Mouse (Mus musculus) heart, embryonic 11.5 days (tissue): ENCODE data around the gene Mab21l1. TPM values are rescaled to one million over a fixed set of nuclear protein-coding genes. Genes with fewer than 3 reads are reported as not detected.
A peak's percentile ranks its signal among the peaks of the same experiment; 100 is the strongest.

Source experiments
- ATAC-seq: fragments of 200-750 bp; cut with Nextera tagmentation; replicated peaks from 2 replicates; pipeline ENCODE4 v1.8.0; 2017; ENCODE audit warnings: moderate library complexity; ENCODE audit not compliant: insufficient number of reproducible peaks, low FRiP score, low TSS enrichment
- H3K27ac ChIP-seq: fragments of 300-500 bp; sonication (generic); 2 replicates; pipeline ENCODE4 v1.5.1; 2014; ENCODE audit warnings: mild to moderate bottlenecking, low read depth, low read length
- H3K27me3 ChIP-seq: fragments of 300-500 bp; sonication (generic); 2 replicates; pipeline ENCODE4 v1.6.1; 2014; ENCODE audit warnings: mild to moderate bottlenecking, low read length, mixed read lengths; ENCODE audit not compliant: control insufficient read depth, insufficient read depth
- H3K36me3 ChIP-seq: fragments of 300-500 bp; sonication (generic); 2 replicates; pipeline ENCODE4 v1.6.1; 2014; ENCODE audit warnings: mild to moderate bottlenecking, low read length, moderate library complexity, mixed read lengths; ENCODE audit not compliant: control insufficient read depth, insufficient read depth
- H3K4me1 ChIP-seq: fragments of 300-500 bp; sonication (generic); 2 replicates; pipeline ENCODE4 v1.6.1; 2014; ENCODE audit warnings: low read length; ENCODE audit not compliant: control insufficient read depth, insufficient read depth
- H3K4me2 ChIP-seq: fragments of 300-500 bp; sonication (generic); 2 replicates; pipeline ENCODE4 v1.6.1; 2014; ENCODE audit warnings: mild to moderate bottlenecking, moderate library complexity
- H3K4me3 ChIP-seq: fragments of 300-500 bp; sonication (generic); 2 replicates; pipeline ENCODE4 v1.5.1; 2014; ENCODE audit warnings: low read depth, low read length
- H3K9ac ChIP-seq: fragments of 300-500 bp; sonication (generic); 2 replicates; pipeline ENCODE4 v1.6.1; 2014; ENCODE audit warnings: mild to moderate bottlenecking, low read depth, low read length, moderate library complexity
- H3K9me3 ChIP-seq: fragments of 300-500 bp; sonication (generic); replicated peaks from 2 replicates; pipeline ENCODE4 v1.6.1; 2016; ENCODE audit warnings: low read length; ENCODE audit not compliant: control insufficient read depth
- WGBS: fragments of 180-500 bp; shearing (Covaris S2); extraction: QIAGEN DNeasy Blood & Tissue Kit; methylation state at CpG from one replicate; pipeline ENCODE4 v1.1.7; 2014; ENCODE audit not compliant: insufficient replicate concordance; 5-methylcytosine and 5-hydroxymethylcytosine counted together
- polyA plus RNA-seq: library from polyadenylated mRNA; unstranded; fragments of >200 nt; fragmentation: Nextera tagmentation; extraction: Ambion mirVana; gene quantifications from 2 replicates; pipeline ENCODE4 v1.2.1, GENCODE M21; 2014

Gene Mab21l1
- 0.89 and 0.93 TPM in 2 replicates for polyA plus RNA-seq

DNA sequence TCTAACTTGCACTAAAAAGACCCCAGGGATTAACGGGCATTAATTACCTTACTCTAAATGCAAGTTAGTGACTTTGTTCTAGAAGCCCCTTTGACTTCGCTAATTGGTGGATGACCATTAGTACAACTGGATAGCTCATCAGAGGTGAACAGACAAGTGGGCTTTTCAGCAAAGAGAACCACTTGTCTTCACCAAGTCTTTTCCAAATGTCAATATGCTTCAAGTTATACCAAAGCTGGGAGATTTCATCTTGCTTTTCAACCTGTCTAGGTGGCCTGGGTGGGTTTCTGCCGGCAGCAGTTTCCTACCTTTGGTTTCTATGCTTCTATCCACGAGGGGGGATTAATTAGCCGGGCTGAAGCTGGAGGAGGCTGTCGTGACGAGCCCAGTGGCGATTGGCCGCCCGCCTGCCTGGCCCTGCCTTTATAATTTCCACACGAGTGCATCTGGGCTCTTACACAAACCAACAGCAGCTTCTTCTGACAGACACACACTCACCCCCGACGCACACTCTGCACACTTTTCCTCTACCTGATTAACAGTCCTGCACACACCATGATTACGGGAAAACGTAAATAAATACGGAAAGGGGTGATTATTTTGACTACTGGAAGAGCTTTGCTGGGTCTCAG lies at the start of gene Mab21l1:
Gene Mab21l1, plus strand, starts transcription at position 455 of the 632 bp plus-strand sequence.
- no peak for ATAC-seq
- peak within 1 kb of the TSS; percentile 71 for H3K4me2 ChIP-seq
- peaks cover 61% of the 10 kb centered on the region for H3K27me3 ChIP-seq
- 2% methylated on average over 16 of the region's 16 CpGs for WGBS
- H3K27ac ChIP-seq = no peak within 1 kb of the TSS
- H3K4me1 ChIP-seq = peaks cover 22% of the 10 kb centered on the region
- no peaks in the 10 kb centered on the region for H3K9me3 ChIP-seq
- H3K36me3 ChIP-seq = no peaks in the 10 kb centered on the region
- H3K9ac ChIP-seq = 0 out of 2 replicates have a peak within 1 kb of the TSS, but pooled peaks have one; percentile 34
- peak within 1 kb of the TSS; percentile 43 for H3K4me3 ChIP-seq

GRCm38 (mm10) chr3:55733665-55734064 lies 48.6 kb upstream of the Mab21l1 start:
- H3K4me3 ChIP-seq = no peak overlapping the region
- WGBS = 77% methylated on average over 6 of the region's 6 CpGs
- no peaks in the 10 kb centered on the region for H3K4me1 ChIP-seq
- no peaks in the 10 kb centered on the region for H3K9me3 ChIP-seq
- no peaks in the 10 kb centered on the region for H3K36me3 ChIP-seq
- ATAC-seq = no peak
- no peak overlapping the region for H3K4me2 ChIP-seq
- H3K27ac ChIP-seq = no peak overlapping the region
- no peak overlapping the region for H3K9ac ChIP-seq
- no peaks in the 10 kb centered on the region for H3K27me3 ChIP-seq

GRCm38 (mm10) chr3:55741428-55741827 lies 40.9 kb upstream of the Mab21l1 start:
- Histone ChIP-seq H3K27me3 (no peaks in the 10 kb centered on the region), H3K27ac (no peak overlapping the region), H3K4me2 (no peak overlapping the region), H3K4me3 (no peak overlapping the region), H3K9ac (no peak overlapping the region), H3K4me1 (peaks cover 5% of the 10 kb centered on the region; the same call in 1 of the 2 replicates), H3K36me3 (no peaks in the 10 kb centered on the region), H3K9me3 (no peaks in the 10 kb centered on the region)
- 74% methylated on average over 6 of the region's 6 CpGs for WGBS
- no peak for ATAC-seq

DNA sequence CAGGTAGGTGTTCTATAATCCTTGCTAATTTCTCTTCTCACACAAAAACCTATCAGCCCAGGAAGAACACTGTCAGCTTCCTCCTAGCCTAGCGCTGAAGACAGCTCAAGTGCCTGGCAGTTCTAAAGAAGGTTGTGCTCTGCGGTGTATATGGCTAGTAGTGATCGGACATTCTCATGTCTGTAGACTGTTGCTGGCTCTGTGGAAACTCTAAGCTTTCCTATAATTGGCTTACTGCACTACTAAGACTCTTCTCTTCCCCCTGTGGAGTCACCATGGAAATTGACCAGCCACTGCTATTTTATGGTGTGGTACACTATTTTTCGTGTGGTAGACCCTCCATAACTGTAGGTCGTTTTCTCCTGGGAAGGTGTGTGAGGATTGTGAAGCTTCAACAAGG lies 40.1 kb upstream of the Mab21l1 start:
- Histone ChIP-seq H3K4me3 (no peak overlapping the region), H3K4me1 (peaks cover 5% of the 10 kb centered on the region; the same call in 1 of the 2 replicates), H3K27me3 (no peaks in the 10 kb centered on the region), H3K9me3 (no peaks in the 10 kb centered on the region), H3K27ac (no peak overlapping the region), H3K4me2 (no peak overlapping the region), H3K9ac (no peak overlapping the region), H3K36me3 (no peaks in the 10 kb centered on the region)
- WGBS = 68% methylated on average over 5 of the region's 5 CpGs
- no peak for ATAC-seq

DNA sequence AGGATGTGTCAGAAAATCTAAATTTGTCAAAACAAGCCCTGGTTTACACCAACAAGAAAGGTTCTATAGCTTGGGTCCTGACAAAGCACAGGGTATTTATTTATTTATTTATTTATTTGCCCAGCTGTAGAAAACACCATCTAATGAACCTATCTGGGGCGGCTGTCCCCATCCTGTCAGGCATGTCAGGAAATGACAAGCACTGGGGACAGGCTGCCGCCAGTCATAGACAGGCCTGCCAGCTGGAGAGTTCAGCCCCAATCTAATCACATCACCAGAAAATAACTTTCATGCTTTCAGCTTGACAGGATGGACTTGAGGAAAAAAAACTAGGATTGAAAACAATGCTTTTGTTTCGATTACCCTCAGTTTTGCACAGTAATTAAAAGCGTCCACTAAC lies 39.7 kb upstream of the Mab21l1 start:
- Histone ChIP-seq H3K4me2 (no peak overlapping the region), H3K9me3 (no peaks in the 10 kb centered on the region), H3K4me1 (peaks cover 5% of the 10 kb centered on the region; the same call in 1 of the 2 replicates), H3K27me3 (no peaks in the 10 kb centered on the region), H3K36me3 (no peaks in the 10 kb centered on the region), H3K9ac (no peak overlapping the region), H3K4me3 (no peak overlapping the region), H3K27ac (no peak overlapping the region)
- WGBS = 53% methylated on average over 4 of the region's 4 CpGs
- no peak for ATAC-seq

- Histone ChIP-seq H3K27ac (no peak overlapping the region), H3K9me3 (no peaks in the 10 kb centered on the region), H3K36me3 (no peaks in the 10 kb centered on the region), H3K4me2 (no peak overlapping the region), H3K9ac (no peak overlapping the region), H3K4me1 (peaks cover 5% of the 10 kb centered on the region; the same call in 1 of the 2 replicates), H3K27me3 (no peaks in the 10 kb centered on the region), H3K4me3 (no peak overlapping the region)
- ATAC-seq = no peak
- 78% methylated on average over 5 of the region's 5 CpGs for WGBS
These were observed 38.4 kb upstream of the Mab21l1 start for GRCm38 (mm10) chr3:55743885-55744284.

DNA sequence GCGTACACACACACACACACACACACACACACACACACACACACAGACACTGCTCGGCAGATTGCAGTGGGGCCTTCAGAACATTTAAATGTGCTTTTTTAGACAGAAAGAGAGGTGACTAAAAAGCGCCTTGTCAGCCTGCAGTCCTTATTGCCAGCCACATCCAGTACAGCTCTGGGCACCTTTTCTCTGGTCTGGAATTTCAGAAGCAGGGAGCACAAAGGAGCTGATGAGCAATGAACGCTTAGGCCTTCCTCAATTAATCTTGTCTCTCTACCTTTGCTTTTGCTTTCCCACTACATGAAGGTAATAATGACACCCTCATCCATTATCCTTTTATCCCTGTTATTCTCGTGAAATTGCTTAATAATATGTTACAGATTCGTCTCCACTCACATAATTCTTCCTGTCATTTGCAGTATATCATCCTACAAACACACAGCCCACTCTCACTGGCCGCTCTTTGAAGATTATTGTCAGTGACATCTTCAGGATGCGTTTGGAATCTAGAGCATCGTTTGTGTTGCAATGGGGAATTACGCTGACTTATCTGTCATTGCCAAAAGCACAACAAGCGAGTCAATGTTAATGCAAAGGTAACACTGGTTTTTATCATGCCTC lies 31.8 kb upstream of the Mab21l1 start:
- 73% methylated on average over 11 of the region's 11 CpGs for WGBS

GRCm38 (mm10) chr3:55751363-55751762 lies 30.9 kb upstream of the Mab21l1 start:
- no peaks in the 10 kb centered on the region for H3K36me3 ChIP-seq
- no peak overlapping the region for H3K27ac ChIP-seq
- ATAC-seq = no peak
- H3K4me2 ChIP-seq = no peak overlapping the region
- H3K9me3 ChIP-seq = no peaks in the 10 kb centered on the region
- no peak overlapping the region for H3K9ac ChIP-seq
- no peaks in the 10 kb centered on the region for H3K27me3 ChIP-seq
- no peak overlapping the region for H3K4me3 ChIP-seq
- 81% methylated on average over 5 of the region's 5 CpGs for WGBS
- peaks cover 6% of the 10 kb centered on the region; the same call in 1 of the 2 replicates for H3K4me1 ChIP-seq

More for the DNA sequence above, 31.8 kb upstream of the Mab21l1 start:
- Histone ChIP-seq H3K9me3 (no peaks in the 10 kb centered on the region), H3K4me2 (no peak overlapping the region), H3K27me3 (no peaks in the 10 kb centered on the region), H3K9ac (no peak overlapping the region), H3K4me1 (peaks cover under 1% of the 10 kb centered on the region; the same call in 1 of the 2 replicates), H3K36me3 (no peaks in the 10 kb centered on the region), H3K27ac (no peak overlapping the region), H3K4me3 (no peak overlapping the region)
- no peak for ATAC-seq
